Mouse (Mus musculus) neural tube, embryonic 11.5 days (tissue): Measurements from ENCODE around the gene Plagl1. TPM values are rescaled to one million over a fixed set of nuclear protein-coding genes. Genes with fewer than 3 reads are reported as not detected.

Experiments used
- ATAC-seq: fragments of 200-750 bp; cut with Nextera tagmentation; 2 replicates; pipeline ENCODE4 v1.8.0; 2017; ENCODE audit warnings: moderate number of reproducible peaks, mild to moderate bottlenecking, moderate TSS enrichment, moderate library complexity; ENCODE audit not compliant: insufficient read depth, low FRiP score, low TSS enrichment
- DNase-seq: peaks from one replicate; pipeline ENCODE4 v3.0.0-alpha.2; 2015; ENCODE audit warnings: low spot score
- H3K27ac ChIP-seq: fragments of 300-500 bp; sonication (generic); 2 replicates; pipeline ENCODE4 v1.5.1; 2014; ENCODE audit warnings: low read depth, mild to moderate bottlenecking, low read length
- H3K27me3 ChIP-seq: fragments of 300-500 bp; sonication (generic); 2 replicates; pipeline ENCODE4 v1.6.1; 2014; ENCODE audit warnings: mild to moderate bottlenecking, low read length, mixed read lengths; ENCODE audit not compliant: control insufficient read depth, insufficient read depth
- H3K36me3 ChIP-seq: fragments of 300-500 bp; sonication (generic); 2 replicates; pipeline ENCODE4 v1.6.1; 2014; ENCODE audit warnings: mild to moderate bottlenecking, low read length, moderate library complexity, mixed read lengths; ENCODE audit not compliant: control insufficient read depth, insufficient read depth
- H3K4me1 ChIP-seq: fragments of 300-500 bp; sonication (generic); 2 replicates; pipeline ENCODE4 v1.6.1; 2014; ENCODE audit warnings: low read length, mixed read lengths; ENCODE audit not compliant: control insufficient read depth, insufficient read depth
- H3K4me2 ChIP-seq: fragments of 300-500 bp; sonication (generic); 2 replicates; pipeline ENCODE4 v1.6.1; 2014; ENCODE audit warnings: low read depth, mild to moderate bottlenecking, moderate library complexity
- H3K4me3 ChIP-seq: fragments of 300-500 bp; sonication (generic); 2 replicates; pipeline ENCODE4 v1.5.1; 2014; ENCODE audit warnings: low read depth, low read length
- H3K9ac ChIP-seq: fragments of 300-500 bp; sonication (generic); 2 replicates; pipeline ENCODE4 v1.6.1; 2014; ENCODE audit warnings: mild to moderate bottlenecking, low read length
- H3K9me3 ChIP-seq: fragments of 300-500 bp; sonication (generic); 2 replicates; pipeline ENCODE4 v1.6.1; 2016; ENCODE audit warnings: low read length; ENCODE audit not compliant: control insufficient read depth
- WGBS: fragments of 180-500 bp; shearing (Covaris S2); extraction: QIAGEN DNeasy Blood & Tissue Kit; methylation state at CpG from one replicate; pipeline ENCODE4 v1.1.7; 2014; 5-methylcytosine and 5-hydroxymethylcytosine counted together
- polyA plus RNA-seq: library from polyadenylated mRNA; unstranded; fragments of >200 nt; fragmentation: Nextera tagmentation; extraction: Ambion mirVana; gene quantifications from 2 replicates; pipeline ENCODE4 v1.2.1, GENCODE M21; 2014

Gene Plagl1
- polyA plus RNA-seq, 1 experiment from 2014 or later, result 150 TPM

DNA sequence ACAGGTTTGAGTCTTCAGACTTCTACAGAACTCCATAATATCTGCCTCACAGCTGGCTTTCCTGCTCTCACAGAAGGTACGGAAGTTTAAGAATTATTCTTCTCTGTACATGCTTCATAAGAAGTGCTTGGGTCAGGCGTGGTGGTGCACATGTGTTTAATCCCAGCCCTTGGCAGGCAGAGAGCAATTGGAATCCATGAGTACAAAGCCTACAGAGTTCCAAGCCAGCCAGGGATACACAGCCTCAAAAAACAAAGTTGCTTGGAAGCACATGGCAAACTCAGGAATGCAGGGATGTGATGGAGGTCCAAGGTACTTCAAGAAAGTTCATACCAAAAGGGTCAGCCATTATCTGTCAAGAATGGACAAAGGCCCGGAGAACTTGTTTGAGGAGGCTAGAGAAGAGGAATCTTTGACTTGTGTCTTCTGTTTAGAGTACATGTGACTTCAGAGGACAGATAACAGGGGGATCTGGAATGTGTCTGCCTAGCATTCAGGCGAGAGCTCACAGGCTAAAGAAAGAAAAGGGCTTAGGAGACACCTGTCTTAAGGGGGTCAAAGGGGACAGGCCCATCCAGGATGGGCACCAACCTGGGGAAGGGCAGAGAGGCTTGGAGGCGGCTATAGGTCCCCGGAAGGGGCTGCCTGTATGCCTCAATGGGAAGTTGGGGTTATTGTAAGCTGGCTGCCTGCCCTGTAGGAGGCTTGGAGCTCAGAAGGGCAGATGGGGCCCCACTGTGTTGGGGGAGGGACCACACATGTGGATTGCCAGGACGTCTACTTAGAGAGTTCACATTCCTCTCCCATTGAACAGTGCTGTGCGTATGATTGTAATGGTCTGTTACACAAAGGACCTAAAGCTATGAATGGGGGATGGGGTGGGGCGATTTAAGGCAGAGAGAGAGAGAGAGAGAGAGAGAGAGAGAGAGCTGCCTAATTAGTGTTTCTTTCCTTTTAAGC is 56.7 kb downstream of the Plagl1 start:
- ATAC-seq (peak; percentile 86), DNase-seq (peak; percentile 74)
- WGBS, result 26% methylated on average over 9 of the region's 9 CpGs
- Histone ChIP-seq H3K27me3 (no peaks in the 10 kb centered on the region), H3K4me3 (no peak overlapping the region), H3K9ac (no peak overlapping the region), H3K27ac (peak overlapping the region; percentile 60; the same call in 1 of the 2 replicates), H3K4me1 (peaks cover 42% of the 10 kb centered on the region), H3K36me3 (no peaks in the 10 kb centered on the region), H3K4me2 (no peak overlapping the region), H3K9me3 (no peaks in the 10 kb centered on the region)

GRCm38 (mm10) chr10:13118024-13118769 is 57.9 kb downstream of the Plagl1 start:
- no peak overlapping the region for H3K9ac ChIP-seq
- no peaks in the 10 kb centered on the region for H3K9me3 ChIP-seq
- ATAC-seq (no peak), DNase-seq (no peak)
- no peak overlapping the region for H3K4me3 ChIP-seq
- no peaks in the 10 kb centered on the region for H3K36me3 ChIP-seq
- no peak overlapping the region for H3K4me2 ChIP-seq
- H3K27ac ChIP-seq, result peak overlapping the region; percentile 47; the same call in 1 of the 2 replicates
- 35% methylated on average over 7 of the region's 7 CpGs for WGBS
- H3K4me1 ChIP-seq, result peaks cover 34% of the 10 kb centered on the region
- H3K27me3 ChIP-seq, result no peaks in the 10 kb centered on the region

DNA sequence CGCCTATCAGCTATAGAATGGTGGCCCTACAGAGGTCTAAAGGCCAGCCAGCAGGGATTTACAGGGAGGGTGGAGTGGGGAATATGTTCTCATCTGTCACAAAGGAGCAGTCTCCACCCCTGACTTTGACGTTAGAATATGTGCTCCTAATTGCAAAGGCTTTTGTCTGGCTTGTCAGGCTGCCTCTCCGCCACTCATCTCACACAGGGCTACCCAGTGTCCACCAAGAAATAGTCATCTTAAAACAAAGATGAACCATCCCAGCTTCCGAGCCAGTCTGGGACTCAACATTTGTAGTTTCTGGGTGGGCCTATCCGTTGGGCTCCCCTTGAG is 58.4 kb downstream of the Plagl1 start:
- Histone ChIP-seq H3K4me3 (no peak overlapping the region), H3K4me1 (peaks cover 34% of the 10 kb centered on the region), H3K9ac (no peak overlapping the region), H3K27ac (peak overlapping the region; percentile 21; the same call in 1 of the 2 replicates), H3K9me3 (no peaks in the 10 kb centered on the region), H3K4me2 (no peak overlapping the region), H3K27me3 (no peaks in the 10 kb centered on the region), H3K36me3 (no peaks in the 10 kb centered on the region)
- DNase-seq, result no peak
- whole genome bisulfite sequencing, result 32% methylated on average over 5 of the region's 5 CpGs
- ATAC-seq, result no peak

DNA sequence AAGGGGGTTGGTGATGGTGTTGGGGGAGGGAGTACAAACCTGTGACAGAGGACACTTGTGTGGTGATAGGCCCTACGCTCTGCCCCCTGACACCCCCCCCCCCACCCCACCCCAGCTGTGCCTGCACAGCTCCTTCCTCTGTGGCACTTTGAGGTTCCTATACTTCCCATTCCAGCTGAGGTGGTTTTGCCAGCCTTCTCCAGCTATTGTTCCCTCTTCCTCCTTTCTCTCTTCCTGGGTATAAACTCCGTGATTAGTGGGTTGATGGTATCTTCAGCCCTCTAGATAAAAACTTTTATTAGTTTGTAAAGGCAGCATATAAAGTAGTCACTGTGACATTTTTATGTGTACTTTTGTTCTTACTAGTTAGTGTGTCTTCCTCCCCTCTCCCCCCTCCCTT is 59.0 kb downstream of the Plagl1 start:
- no peak overlapping the region for H3K9ac ChIP-seq
- H3K4me1 ChIP-seq, result peaks cover 33% of the 10 kb centered on the region
- no peak overlapping the region for H3K4me2 ChIP-seq
- ATAC-seq, result no peak
- H3K27me3 ChIP-seq, result no peaks in the 10 kb centered on the region
- H3K27ac ChIP-seq, result peak overlapping the region; percentile 21; the same call in 1 of the 2 replicates
- no peak for DNase-seq
- no peaks in the 10 kb centered on the region for H3K9me3 ChIP-seq
- no peaks in the 10 kb centered on the region for H3K36me3 ChIP-seq
- 30% methylated on average over 2 of the region's 2 CpGs for WGBS
- H3K4me3 ChIP-seq, result no peak overlapping the region

- WGBS, result 81% methylated on average over 3 of the region's 3 CpGs
- Histone ChIP-seq H3K4me3 (no peak overlapping the region), H3K4me1 (no peaks in the 10 kb centered on the region), H3K36me3 (no peaks in the 10 kb centered on the region), H3K9ac (no peak overlapping the region), H3K27ac (no peak overlapping the region), H3K27me3 (no peaks in the 10 kb centered on the region), H3K9me3 (no peaks in the 10 kb centered on the region), H3K4me2 (no peak overlapping the region)
- DNase-seq (no peak), ATAC-seq (no peak)
These were observed 65.5 kb downstream of the Plagl1 start for GRCm38 (mm10) chr10:13125811-13126210.

- Histone ChIP-seq H3K4me1 (no peaks in the 10 kb centered on the region), H3K36me3 (no peaks in the 10 kb centered on the region), H3K27me3 (no peaks in the 10 kb centered on the region), H3K4me3 (no peak overlapping the region), H3K9ac (no peak overlapping the region), H3K9me3 (no peaks in the 10 kb centered on the region), H3K27ac (no peak overlapping the region), H3K4me2 (no peak overlapping the region)
- ATAC-seq (0 out of 2 replicates have a peak, but pooled peaks have one; percentile 20), DNase-seq (no peak)
- WGBS, result 75% methylated on average over 13 of the region's 13 CpGs
These were observed 67.0 kb downstream of the Plagl1 start for GRCm38 (mm10) chr10:13127335-13127734.

GRCm38 (mm10) chr10:13127946-13128345 is 67.6 kb downstream of the Plagl1 start:
- Histone ChIP-seq H3K27me3 (no peaks in the 10 kb centered on the region), H3K9me3 (no peaks in the 10 kb centered on the region), H3K27ac (no peak overlapping the region), H3K36me3 (no peaks in the 10 kb centered on the region), H3K9ac (no peak overlapping the region), H3K4me1 (no peaks in the 10 kb centered on the region), H3K4me3 (no peak overlapping the region), H3K4me2 (no peak overlapping the region)
- WGBS, result 91% methylated on average over 7 of the region's 7 CpGs
- ATAC-seq (no peak), DNase-seq (no peak)

DNA sequence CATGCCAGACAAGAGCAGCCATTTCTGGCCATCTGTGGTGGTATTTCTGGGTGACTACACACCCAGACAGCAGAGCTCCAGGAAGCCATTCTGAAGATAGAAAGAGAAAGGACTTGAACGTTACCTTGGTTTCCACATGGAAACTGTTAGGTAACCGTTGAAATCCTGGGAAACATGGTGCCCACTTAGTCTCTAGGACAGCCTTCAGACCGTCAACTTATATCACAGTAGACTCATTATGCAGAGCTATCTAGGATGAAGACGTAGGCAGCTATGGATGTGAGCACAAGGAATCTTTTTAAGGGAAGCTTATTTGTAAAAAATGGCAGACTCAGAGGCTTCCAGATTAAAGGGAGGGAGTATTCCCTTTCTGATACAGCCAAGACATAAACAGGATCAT is 73.5 kb downstream of the Plagl1 start:
- ATAC-seq (no peak), DNase-seq (no peak)
- Histone ChIP-seq H3K27ac (no peak overlapping the region), H3K4me2 (no peak overlapping the region), H3K9ac (no peak overlapping the region), H3K4me1 (no peaks in the 10 kb centered on the region), H3K27me3 (no peaks in the 10 kb centered on the region), H3K36me3 (no peaks in the 10 kb centered on the region), H3K9me3 (no peaks in the 10 kb centered on the region), H3K4me3 (no peak overlapping the region)
- WGBS, result 90% methylated on average over 4 of the region's 4 CpGs
